Mouse (Mus musculus) CH12.LX (cell line): ENCODE measurements around the gene Plcxd2. TPM values are rescaled to one million over a fixed set of nuclear protein-coding genes. Genes with fewer than 3 reads are reported as not detected.

ENCODE experiments used
- DNase-seq: peaks from one replicate; pipeline ENCODE4 v3.0.0-alpha.2; 2013; ENCODE audit errors: extremely low read depth
- H3K27ac ChIP-seq: 2 replicates; pipeline ENCODE4 v1.5.1; 2012; ENCODE audit warnings: low read depth, mild to moderate bottlenecking, control low read depth, moderate library complexity; ENCODE audit not compliant: insufficient read depth
- H3K27me3 ChIP-seq: replicated peaks from 2 replicates; pipeline ENCODE3; 2012; ENCODE audit warnings: inconsistent platforms
- H3K36me3 ChIP-seq, 2 experiments: replicated peaks in 1 of 2; 2 replicates each; pipeline versions ENCODE3 to v1.6.1; 2012; ENCODE audit warnings: inconsistent platforms in 1 of 2, low read length in 1 of 2, mild to moderate bottlenecking in 1 of 2, mixed read lengths in 1 of 2, moderate library complexity in 1 of 2; ENCODE audit not compliant: control insufficient read depth in 1 of 2, insufficient read depth in 1 of 2
- H3K4me1 ChIP-seq, 2 experiments: 2 replicates each; pipeline ENCODE4 v1.6.1; 2012; ENCODE audit warnings: inconsistent platforms in 1 of 2, moderate library complexity in 1 of 2; ENCODE audit not compliant: insufficient read depth in 2 of 2, control insufficient read depth in 1 of 2
- H3K4me2 ChIP-seq: 2 replicates; pipeline ENCODE4 v1.6.1; 2012; ENCODE audit warnings: low read depth, mild to moderate bottlenecking, control low read depth; ENCODE audit not compliant: poor library complexity, insufficient read depth, severe bottlenecking
- H3K4me3 ChIP-seq, 3 experiments: fragments of 150-350 bp in 1 of 3; sonication (generic) in 1 of 3; replicated peaks in 1 of 3; 2 replicates each; pipeline versions ENCODE3 to v1.5.1; 2011 to 2012; ENCODE audit warnings: low read depth in 2 of 3, low read length in 2 of 3, mild to moderate bottlenecking in 2 of 3, moderate library complexity in 2 of 3, control low read depth in 1 of 3, improper control_type of control experiment in 1 of 3, inconsistent platforms in 1 of 3, mixed read lengths in 1 of 3; ENCODE audit not compliant: poor library complexity in 1 of 3
- H3K79me2 ChIP-seq: replicated peaks from 2 replicates; pipeline ENCODE4 v1.6.1; 2012; ENCODE audit warnings: mild to moderate bottlenecking, moderate library complexity; ENCODE audit not compliant: control insufficient read depth, poor library complexity, insufficient read depth, severe bottlenecking; ENCODE audit errors: extremely low read depth
- H3K9ac ChIP-seq: 2 replicates; pipeline ENCODE4 v1.6.1; 2012; ENCODE audit warnings: low read depth, mild to moderate bottlenecking, control low read depth, moderate library complexity; ENCODE audit not compliant: insufficient read depth
- H3K9me3 ChIP-seq: replicated peaks from 2 replicates; pipeline ENCODE3; 2012; ENCODE audit warnings: low read length, inconsistent platforms, mixed read lengths
- E2F4 ChIP-seq: IDR thresholded peaks from 2 replicates; pipeline ENCODE4 v1.6.1; 2011; ENCODE audit warnings: low read depth, low read length, improper control_type of control experiment; ENCODE audit not compliant: insufficient replicate concordance
- ELF1 ChIP-seq: IDR thresholded peaks from 2 replicates; pipeline ENCODE4 v1.6.1; 2014; ENCODE audit warnings: low read depth, mild to moderate bottlenecking, inconsistent platforms, low read length, improper control_type of control experiment
- EP300 ChIP-seq: IDR thresholded peaks from 2 replicates; pipeline ENCODE4 v1.6.1; 2011; ENCODE audit warnings: low read length, improper control_type of control experiment
- GABPA ChIP-seq: IDR thresholded peaks from 2 replicates; pipeline ENCODE4 v1.6.1; 2012; ENCODE audit warnings: low read depth, low read length, improper control_type of control experiment, inconsistent platforms; ENCODE audit not compliant: insufficient replicate concordance
- HCFC1 ChIP-seq: IDR thresholded peaks from 2 replicates; pipeline ENCODE4 v1.6.1; 2012; ENCODE audit warnings: low read depth, mild to moderate bottlenecking, inconsistent platforms, low read length, improper control_type of control experiment
- MAFK ChIP-seq: IDR thresholded peaks from 2 replicates; pipeline ENCODE4 v1.6.1; 2011; ENCODE audit warnings: low read length, improper control_type of control experiment; ENCODE audit not compliant: insufficient replicate concordance
- MEF2A ChIP-seq: IDR thresholded peaks from 2 replicates; pipeline ENCODE4 v1.6.1; 2014; ENCODE audit warnings: low read depth, mild to moderate bottlenecking, inconsistent platforms, low read length, improper control_type of control experiment, borderline replicate concordance
- MXI1 ChIP-seq: IDR thresholded peaks from 2 replicates; pipeline ENCODE4 v1.6.1; 2011; ENCODE audit warnings: mild to moderate bottlenecking, low read depth, low read length, improper control_type of control experiment
- NELFE ChIP-seq: IDR thresholded peaks from 2 replicates; pipeline ENCODE4 v1.6.1; 2011; ENCODE audit warnings: low read depth, low read length, improper control_type of control experiment
- NRF1 ChIP-seq: IDR thresholded peaks from 2 replicates; pipeline ENCODE4 v1.6.1; 2014; ENCODE audit warnings: low read depth, mild to moderate bottlenecking, inconsistent platforms, low read length, improper control_type of control experiment, moderate library complexity
- POLR2AphosphoS2 ChIP-seq: IDR thresholded peaks from 2 replicates; pipeline ENCODE4 v1.6.1; 2011; ENCODE audit warnings: low read depth, low read length, improper control_type of control experiment
- RCOR1 ChIP-seq: conservative IDR thresholded peaks from 2 replicates; pipeline ENCODE4 v1.6.1; 2012; ENCODE audit warnings: low read depth, mild to moderate bottlenecking, inconsistent platforms, low read length, improper control_type of control experiment
- TCF12 ChIP-seq: IDR thresholded peaks from 2 replicates; pipeline ENCODE4 v1.6.1; 2014; ENCODE audit warnings: low read depth, mild to moderate bottlenecking, inconsistent platforms, low read length, improper control_type of control experiment
- USF1 ChIP-seq: IDR thresholded peaks from 2 replicates; pipeline ENCODE4 v1.6.1; 2014; ENCODE audit warnings: low read depth, mild to moderate bottlenecking, inconsistent platforms, low read length, improper control_type of control experiment
- ZNF384 ChIP-seq: IDR thresholded peaks from 2 replicates; pipeline ENCODE4 v1.6.1; 2012; ENCODE audit warnings: low read depth, low read length, improper control_type of control experiment, inconsistent platforms
- dilution Hi-C: fragments of 300-500 bp; cut with MboI; formaldehyde crosslinking; loops from 2 replicates; pipeline ENCODE4 v1.14.3; 2020; ENCODE audit warnings: low sequenced_read_pairs; ENCODE audit not compliant: extremely low pct_unique_long_range_greater_than_20kb, extremely low pct_ligation_motif_present
- in situ Hi-C: fragments of 300-500 bp; cut with MboI; formaldehyde crosslinking; loops from 3 replicates; pipeline ENCODE4 v1.14.3; 2019; ENCODE audit warnings: low sequenced_read_pairs, low pct_ligation_motif_present, low pct_unique_long_range_greater_than_20kb, mixed read lengths
- polyA plus RNA-seq: library from polyadenylated mRNA; unstranded; fragments of >175 nt; gene quantifications from 2 replicates; pipeline ENCODE4 v1.2.1, GENCODE M21; 2012; ENCODE audit warnings: low read depth; ENCODE audit not compliant: insufficient read length
- total RNA-seq, 2 experiments: library from RNA; depleted of rRNA; stranded (reverse); fragments of 300-350 nt in 1 of 2; fragments of >200 nt in 1 of 2; gene quantifications; 2 replicates each; pipeline ENCODE4 v1.2.3; 2012 to 2014

The Plcxd2 gene
- total and polyA plus RNA-seq, 3 experiments = not detected

GRCm38 (mm10) chr16:46008766-46009165 is 1.3 kb downstream of the Plcxd2 start:
- DNase-seq = no peak
- Histone ChIP-seq H3K4me1 (no peaks in the 10 kb centered on the region), H3K36me3 (no peaks in the 10 kb centered on the region), H3K27me3 (no peaks in the 10 kb centered on the region), H3K4me2 (no peak overlapping the region), H3K27ac (no peak overlapping the region), H3K9me3 (peaks cover 5% of the 10 kb centered on the region), H3K9ac (no peak overlapping the region), H3K4me3 (no peak overlapping the region), H3K79me2 (no peaks in the 10 kb centered on the region)
- TF ChIP-seq USF1 = no peak
- in situ Hi-C loops = no loop called here
- dilution Hi-C loops = no loop called here

GRCm38 (mm10) chr16:46008036-46008605 is 1.9 kb downstream of the Plcxd2 start:
- in situ Hi-C loops = no loop called here
- dilution Hi-C loops = no loop called here
- H3K4me1 ChIP-seq = no peaks in the 10 kb centered on the region
- no peaks in the 10 kb centered on the region for H3K27me3 ChIP-seq
- H3K36me3 ChIP-seq = no peaks in the 10 kb centered on the region
- no peaks in the 10 kb centered on the region for H3K79me2 ChIP-seq
- H3K9ac ChIP-seq = no peak overlapping the region
- no peak overlapping the region for H3K27ac ChIP-seq
- H3K9me3 ChIP-seq = peaks cover 3% of the 10 kb centered on the region
- DNase-seq = no peak
- no peak for TF ChIP-seq E2F4
- no peak for TF ChIP-seq EP300
- no peak for TF ChIP-seq USF1
- TF ChIP-seq ELF1 = no peak
- no peak for TF ChIP-seq RCOR1
- no peak for TF ChIP-seq ZNF384
- TF ChIP-seq MAFK = no peak
- no peak for TF ChIP-seq GABPA
- TF ChIP-seq TCF12 = no peak
- no peak for TF ChIP-seq MXI1
- TF ChIP-seq HCFC1 = no peak
- TF ChIP-seq NELFE = no peak
- TF ChIP-seq POLR2AphosphoS2 = no peak
- no peak for TF ChIP-seq MEF2A
- TF ChIP-seq NRF1 = no peak
- H3K4me3 ChIP-seq = no peak overlapping the region
- H3K4me2 ChIP-seq = no peak overlapping the region
